7 mouse cellular contexts compared by ENCODE assay signal in the genomic region with DNA sequence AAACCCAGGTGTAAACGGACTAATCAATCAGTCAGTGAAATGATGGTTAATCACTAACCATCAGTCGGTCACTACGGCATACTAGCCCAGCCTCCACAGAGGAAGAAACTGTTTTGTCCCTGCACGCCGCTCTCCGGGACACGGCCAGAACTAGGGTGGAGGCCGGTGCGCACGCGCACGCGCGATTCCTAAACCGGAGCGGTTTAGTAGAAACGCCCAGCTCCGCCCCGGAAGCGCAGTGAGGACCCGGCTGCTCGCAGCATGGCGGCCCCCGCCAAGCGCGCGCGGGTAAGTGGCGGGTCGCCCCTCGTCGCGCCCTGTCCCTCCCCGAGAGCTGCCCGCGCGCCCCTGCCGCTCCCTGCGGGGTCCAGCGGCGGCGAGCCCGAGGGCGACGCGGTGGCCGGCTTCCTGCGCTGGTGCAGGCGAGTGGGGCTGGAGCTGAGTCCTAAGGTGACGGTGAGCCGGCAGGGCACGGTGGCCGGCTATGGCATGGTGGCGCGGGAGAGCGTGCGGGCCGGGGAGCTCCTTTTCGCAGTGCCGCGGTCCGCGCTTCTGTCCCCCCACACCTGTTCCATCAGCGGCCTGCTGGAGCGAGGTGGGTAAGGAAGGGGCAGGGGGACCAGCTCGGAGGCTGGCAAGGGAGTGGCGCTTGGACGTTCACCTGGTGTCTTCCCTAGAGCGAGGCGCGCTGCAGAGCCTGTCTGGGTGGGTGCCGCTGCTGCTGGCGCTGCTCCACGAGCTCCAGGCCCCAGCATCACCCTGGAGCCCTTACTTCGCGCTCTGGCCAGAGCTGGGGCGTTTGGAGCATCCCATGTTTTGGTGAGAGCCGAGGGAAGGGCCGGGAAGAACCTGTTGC. TPM values are rescaled to one million over a fixed set of nuclear protein-coding genes. Genes with fewer than 3 reads are reported as not detected.
A peak's percentile ranks its signal among the peaks of the same experiment; 100 is the strongest.
DNase-seq lines count a peak whose midpoint lies in the region; ATAC-seq and TF ChIP-seq lines count a peak whose summit lies in the region.

A gene (plus strand): TSS at position 206 of the 856 bp plus-strand sequence.

- peak within 1 kb of the TSS; percentile 87 for H3K4me2 ChIP-seq in intestine, embryonic 14.5 days (ENCODE audit: low read length)
- peak within 1 kb of the TSS; percentile 80 for H3K4me2 ChIP-seq in midbrain, embryonic 12.5 days (replicated peaks)

- 1% methylated on average over 78 of the region's 79 CpGs for WGBS in intestine, embryonic 14.5 days
- WGBS in limb, embryonic 10.5 days: under 1% methylated on average over 79 of the region's 79 CpGs
- WGBS in midbrain, embryonic 12.5 days: under 1% methylated on average over 64 of the region's 79 CpGs
- WGBS in small intestine, adult 2 months: under 1% methylated on average over 78 of the region's 79 CpGs

- no peak for TF ChIP-seq CTCF in small intestine, adult 2 months (IDR thresholded peaks at IDR 0.05; ENCODE audit: extremely low read depth, insufficient read length, insufficient replicate concordance, low read depth, low read length)

- H3K27me3 ChIP-seq in intestine, embryonic 14.5 days (replicated peaks; ENCODE audit: control insufficient read depth, insufficient read depth, low read length): no peaks in the 10 kb centered on the region
- H3K27me3 ChIP-seq in limb, embryonic 10.5 days (ENCODE audit: low read depth, poor library complexity, severe bottlenecking): no peaks in the 10 kb centered on the region
- no peaks in the 10 kb centered on the region for H3K27me3 ChIP-seq in midbrain, embryonic 12.5 days
- no peaks in the 10 kb centered on the region for H3K27me3 ChIP-seq in small intestine, adult 2 months (ENCODE audit: control insufficient read depth, insufficient read depth, low read length)

- no peak for TF ChIP-seq POLR2A in small intestine, adult 2 months (IDR thresholded peaks at IDR 0.05; ENCODE audit: low read depth, low read length)

- DNase-seq in adrenal gland, adult 8-10 months: peak; percentile 80
- peak; percentile 95 for DNase-seq in embryo, embryonic 11 days
- DNase-seq in gastrocnemius, postnatal 25 days: peak; percentile 80
- DNase-seq in intestine, embryonic 14.5 days (ENCODE audit: low spot score): peak; percentile 89
- peak; percentile 92 for DNase-seq in limb, embryonic 10.5 days (ENCODE audit: low spot score)

- H3K4me3 ChIP-seq in intestine, embryonic 14.5 days (ENCODE audit: low read depth, low read length): peak within 1 kb of the TSS; percentile 83
- peak within 1 kb of the TSS; percentile 95 for H3K4me3 ChIP-seq in limb, embryonic 10.5 days
- H3K4me3 ChIP-seq in midbrain, embryonic 12.5 days: peak within 1 kb of the TSS; percentile 92
- peak within 1 kb of the TSS; percentile 92 for H3K4me3 ChIP-seq in small intestine, adult 2 months (ENCODE audit: low read depth, low read length)

- H3K4me1 ChIP-seq in intestine, embryonic 14.5 days (replicated peaks; ENCODE audit: control insufficient read depth, insufficient read depth, low read length): peaks cover 8% of the 10 kb centered on the region
- peaks cover 27% of the 10 kb centered on the region for H3K4me1 ChIP-seq in limb, embryonic 10.5 days
- H3K4me1 ChIP-seq in midbrain, embryonic 12.5 days: peaks cover 16% of the 10 kb centered on the region
- peaks cover 15% of the 10 kb centered on the region for H3K4me1 ChIP-seq in small intestine, adult 2 months (ENCODE audit: control insufficient read depth, insufficient read depth, insufficient read length, low read length)

- H3K36me3 ChIP-seq in intestine, embryonic 14.5 days (ENCODE audit: control insufficient read depth, insufficient read depth, low read length): peaks cover 38% of the 10 kb centered on the region
- peaks cover 42% of the 10 kb centered on the region for H3K36me3 ChIP-seq in limb, embryonic 10.5 days
- peaks cover 41% of the 10 kb centered on the region for H3K36me3 ChIP-seq in midbrain, embryonic 12.5 days
- H3K36me3 ChIP-seq in small intestine, adult 2 months (ENCODE audit: control insufficient read depth, insufficient read depth, low read length): peaks cover 21% of the 10 kb centered on the region

- H3K9ac ChIP-seq in intestine, embryonic 14.5 days (ENCODE audit: low read length): peak within 1 kb of the TSS; percentile 74
- peak within 1 kb of the TSS; percentile 90 for H3K9ac ChIP-seq in midbrain, embryonic 12.5 days (replicated peaks)

- ATAC-seq in intestine, embryonic 14.5 days (replicated peaks; ENCODE audit: low FRiP score, low TSS enrichment, low read depth): peak; percentile 88
- peak; percentile 90 for ATAC-seq in midbrain, embryonic 12.5 days (ENCODE audit: low FRiP score, low read depth)

- H3K27ac ChIP-seq in intestine, embryonic 14.5 days (ENCODE audit: low read depth): peak within 1 kb of the TSS; percentile 67
- H3K27ac ChIP-seq in limb, embryonic 10.5 days: peak within 1 kb of the TSS; percentile 92
- peak within 1 kb of the TSS; percentile 70 for H3K27ac ChIP-seq in midbrain, embryonic 12.5 days (replicated peaks)
- H3K27ac ChIP-seq in small intestine, adult 2 months (ENCODE audit: insufficient read depth, low read depth, low read length): peak within 1 kb of the TSS; percentile 19

- H3K9me3 ChIP-seq in intestine, embryonic 14.5 days (ENCODE audit: control insufficient read depth, low read length): no peaks in the 10 kb centered on the region
- H3K9me3 ChIP-seq in limb, embryonic 10.5 days (replicated peaks): no peaks in the 10 kb centered on the region
- H3K9me3 ChIP-seq in midbrain, embryonic 12.5 days: no peaks in the 10 kb centered on the region

RNA-seq across cellular contexts. Expression of the gene that starts here (rescaled TPM):
- total RNA-seq in adrenal gland, adult 8-10 months (2022): 10 to 100 TPM; 27.1 to 44.1 (median 39.6) TPM
- 10 to 100 TPM in 1 of 2 experiments, 1 to 10 TPM in 1; 9.5 to 10.4 TPM for total RNA-seq in gastrocnemius, postnatal 25 days (2021)
- polyA plus RNA-seq in intestine, embryonic 14.5 days (2014; fragmentation: Nextera tagmentation; extraction: Ambion mirVana): 21.5 and 22.8 TPM in 2 replicates
- polyA plus RNA-seq in limb, embryonic 10.5 days (2016; fragmentation: Nextera tagmentation; extraction: Ambion mirVana): 16.7 and 22.6 TPM in 2 replicates
- 21.0 and 26.3 TPM in 2 replicates for polyA plus RNA-seq in midbrain, embryonic 12.5 days (2016; fragmentation: Nextera tagmentation; extraction: Ambion mirVana)
- polyA plus RNA-seq in small intestine, adult 2 months (2012; rRNA removed): 4.0 and 5.3 TPM in 2 replicates

Comparison
In these comparisons a context has a peak if more than half of its experiments do, and no peak if none do; other contexts are left out.
1. Peak in every context shown above with its lines: DNase-seq, ATAC-seq, H3K4me3 ChIP-seq and H3K27ac ChIP-seq.
2. H3K27ac ChIP-seq: peak in every context shown above with its lines; median percentile 92 in limb, embryonic 10.5 days; 70 in midbrain, embryonic 12.5 days; 67 in intestine, embryonic 14.5 days; 19 in small intestine, adult 2 months.